Mouse (Mus musculus) adrenal gland, postnatal 4 days (tissue): Measurements from ENCODE around the gene Gm10401. TPM values are rescaled to one million over a fixed set of nuclear protein-coding genes. Genes with fewer than 3 reads are reported as not detected.

ENCODE experiments used
- DNase-seq, 2 experiments: peaks; one replicate each; pipeline ENCODE4 v3.0.0; 2021 to 2022; ENCODE audit warnings: low spot score in 2 of 2, mixed read lengths in 2 of 2
- long read RNA-seq, 2 experiments: library from polyadenylated mRNA; stranded (forward); transcript quantifications; one replicate each; pipeline ENCODE4 v2.0.0; 2021
- total RNA-seq, 2 experiments: library from RNA; stranded (reverse); gene quantifications; 2 replicates each; pipeline ENCODE4 v1.2.3; 2021

Gene Gm10401
- total RNA-seq, result under 1 TPM in 1 of 2 experiments, not detected in 1; 0.73 TPM
- long read RNA-seq, experiment 1, partial matches to known transcripts, result 0 of 1 reads
- long read RNA-seq, experiment 1, other reads (novel, unspliced or antisense), result 0 of 1 reads
- long read RNA-seq, experiment 2, result 0 reads

DNA sequence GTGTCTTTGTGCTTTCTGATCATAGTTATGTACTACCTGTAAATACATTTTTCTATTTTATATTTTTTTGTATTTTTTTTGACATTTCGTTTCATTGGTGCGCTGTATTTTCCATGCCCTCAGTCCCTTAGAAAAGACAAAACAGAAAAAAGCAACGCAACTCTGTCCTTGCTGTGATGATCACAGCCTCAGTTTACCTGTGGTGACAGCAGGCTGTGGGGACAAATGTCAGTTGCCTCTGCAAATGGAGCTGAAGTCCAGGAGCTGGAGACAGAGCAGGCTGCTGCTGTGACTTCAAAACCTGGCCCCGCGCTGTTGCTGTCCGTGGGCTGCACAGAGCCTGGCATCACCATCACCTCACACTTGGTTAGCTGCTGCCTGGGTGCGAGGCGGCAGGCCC is at the start of gene Gm10401:
Gene Gm10401, minus strand, starts transcription at position 101 of the 400 bp plus-strand sequence.
- DNase-seq, result no peak

- no peak for DNase-seq
These were observed 49.3 kb upstream of the Gm10401 start for GRCm38 (mm10) chr5:115147388-115147787.

- no peak for DNase-seq
These were observed 48.6 kb upstream of the Gm10401 start for GRCm38 (mm10) chr5:115146747-115147130.

DNA sequence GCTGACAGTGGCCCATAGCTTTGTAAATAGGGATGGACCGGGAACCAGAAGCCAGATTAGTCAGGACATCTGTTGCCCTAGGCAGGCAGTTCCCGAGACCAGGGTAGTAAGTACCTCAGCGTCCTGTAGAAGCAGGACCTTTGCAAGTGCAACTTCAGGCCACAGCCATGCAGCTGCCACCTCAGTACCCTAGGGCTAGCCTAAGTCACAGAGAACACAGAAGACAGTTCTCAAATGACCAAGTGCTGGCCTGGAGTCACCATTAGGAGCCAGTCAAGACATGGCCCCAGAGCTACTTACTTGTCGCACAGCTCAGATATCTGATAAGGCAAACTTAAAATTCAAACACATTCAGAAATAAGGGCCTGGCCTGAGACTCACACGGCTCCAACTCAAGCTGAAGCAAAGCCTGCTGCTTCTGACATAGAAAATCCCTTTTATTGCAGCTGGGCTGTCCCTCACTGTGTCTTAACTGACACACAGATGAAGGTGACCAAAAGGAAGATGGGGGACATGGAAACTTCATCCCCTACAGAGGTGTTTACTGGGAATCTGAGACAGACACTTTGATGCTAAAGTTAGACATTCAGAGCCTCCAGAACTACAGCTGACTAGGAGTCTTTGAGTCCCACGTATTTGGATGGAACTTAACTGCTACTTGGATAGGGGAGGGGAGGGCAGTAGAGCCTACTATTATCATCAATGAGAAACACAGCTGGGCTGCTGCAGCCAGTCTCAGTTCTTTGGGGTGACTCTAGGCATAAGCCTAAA is 48.1 kb upstream of the Gm10401 start:
- no peak for DNase-seq

DNA sequence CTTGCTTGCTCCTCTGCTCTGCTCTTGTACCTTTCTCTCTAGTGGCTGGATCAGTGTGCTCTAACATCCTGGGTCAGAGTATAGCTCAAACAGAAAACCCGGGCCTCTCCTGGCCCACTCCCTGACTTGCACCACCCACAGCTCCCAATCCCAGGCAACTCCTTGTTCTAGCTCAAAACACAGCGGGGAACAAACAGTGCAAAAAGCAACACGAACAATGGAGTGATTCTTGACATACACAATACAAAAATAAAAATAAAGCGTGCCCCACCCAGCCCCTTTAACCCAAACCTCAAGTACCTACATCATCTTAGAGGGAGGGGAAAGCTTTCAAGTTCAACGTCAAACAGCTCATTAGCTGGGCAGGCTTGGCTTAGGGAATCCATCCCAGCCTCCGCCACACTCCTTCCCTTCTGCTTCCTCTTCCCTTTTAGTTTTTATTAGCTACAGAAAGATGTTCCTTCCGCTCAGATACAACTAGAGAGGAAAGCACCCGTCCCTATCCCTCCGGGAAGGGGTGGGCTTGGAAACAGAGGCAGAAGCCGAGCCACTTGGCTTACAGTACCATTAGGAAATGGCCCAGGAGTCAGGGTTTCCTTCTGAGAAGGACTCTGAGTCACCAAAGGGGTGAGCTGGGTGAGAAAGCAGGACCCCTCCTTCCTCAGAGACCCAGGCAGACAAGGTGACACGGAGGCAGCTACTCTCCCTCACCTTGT is 47.3 kb upstream of the Gm10401 start:
- DNase-seq, result no peak

DNA sequence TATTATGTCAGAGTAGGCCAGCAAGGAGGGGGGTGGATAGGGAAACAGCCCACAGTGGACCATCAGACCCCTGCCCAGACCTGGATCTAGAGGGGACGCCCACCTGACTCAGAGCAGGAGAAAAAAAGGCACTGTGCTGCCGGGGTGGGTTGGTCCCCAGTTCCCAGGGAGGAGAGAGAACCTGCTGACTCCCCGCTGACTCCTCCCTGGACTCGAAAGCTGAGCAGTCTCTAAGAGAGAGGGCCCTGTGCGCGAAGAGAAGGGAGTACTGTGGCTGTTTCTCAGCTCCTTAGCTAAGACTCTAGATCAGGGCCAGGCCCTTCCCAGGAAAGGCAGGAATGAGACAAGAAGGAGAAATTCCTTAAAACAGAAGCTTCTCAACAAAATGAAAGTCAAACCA is 46.4 kb upstream of the Gm10401 start:
- no peak for DNase-seq

DNA sequence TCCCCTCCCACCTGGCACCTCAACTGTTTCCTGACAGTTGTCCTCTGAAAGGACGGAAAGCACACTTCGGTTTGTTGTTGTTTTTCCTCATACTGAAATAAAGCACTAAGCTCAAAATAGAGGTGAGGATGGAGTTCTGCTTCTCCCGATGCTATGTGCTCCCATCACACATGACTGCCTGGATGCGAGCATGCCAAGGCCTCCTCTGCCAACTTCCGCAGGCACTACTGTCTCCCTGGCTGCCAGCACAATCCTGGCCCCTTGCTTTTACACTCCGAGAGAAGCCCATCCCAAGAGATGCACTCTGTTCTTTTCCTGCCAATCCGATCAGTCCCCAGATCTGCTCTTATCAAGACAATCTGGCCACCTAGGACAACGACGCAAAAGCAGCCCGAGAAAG is 45.5 kb upstream of the Gm10401 start:
- DNase-seq, result no peak

- no peak for DNase-seq
These were observed 44.1 kb upstream of the Gm10401 start for GRCm38 (mm10) chr5:115142166-115142697.

DNA sequence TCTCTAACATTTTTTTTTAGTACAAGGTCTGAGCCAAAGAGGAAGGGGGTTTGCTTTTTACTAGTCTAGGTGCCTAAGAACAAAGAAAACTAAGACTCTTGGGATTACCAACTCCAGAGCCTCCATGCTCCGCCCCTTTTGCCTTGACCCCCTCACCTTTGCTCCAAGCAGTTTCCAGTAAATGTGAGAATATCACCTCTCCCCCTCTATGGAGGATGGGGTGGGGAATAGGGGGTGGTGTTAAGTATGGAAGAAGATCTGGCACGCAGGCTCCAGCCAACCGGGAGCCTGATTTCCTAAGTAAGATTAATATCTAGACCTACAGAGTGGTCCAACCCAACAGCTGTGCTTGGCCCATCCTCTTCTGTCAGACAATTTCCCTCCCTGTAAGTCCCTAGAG is 42.6 kb upstream of the Gm10401 start:
- no peak for DNase-seq

GRCm38 (mm10) chr5:115139124-115139523 is 41.0 kb upstream of the Gm10401 start:
- no peak for DNase-seq

- peak; percentile 80 to 85 for DNase-seq
These were observed 36.4 kb upstream of the Gm10401 start, which contains the start of gene Unc119b for GRCm38 (mm10) chr5:115134234-115135165. TSS of gene Unc119b (minus strand) at chr5:115134975.

DNA sequence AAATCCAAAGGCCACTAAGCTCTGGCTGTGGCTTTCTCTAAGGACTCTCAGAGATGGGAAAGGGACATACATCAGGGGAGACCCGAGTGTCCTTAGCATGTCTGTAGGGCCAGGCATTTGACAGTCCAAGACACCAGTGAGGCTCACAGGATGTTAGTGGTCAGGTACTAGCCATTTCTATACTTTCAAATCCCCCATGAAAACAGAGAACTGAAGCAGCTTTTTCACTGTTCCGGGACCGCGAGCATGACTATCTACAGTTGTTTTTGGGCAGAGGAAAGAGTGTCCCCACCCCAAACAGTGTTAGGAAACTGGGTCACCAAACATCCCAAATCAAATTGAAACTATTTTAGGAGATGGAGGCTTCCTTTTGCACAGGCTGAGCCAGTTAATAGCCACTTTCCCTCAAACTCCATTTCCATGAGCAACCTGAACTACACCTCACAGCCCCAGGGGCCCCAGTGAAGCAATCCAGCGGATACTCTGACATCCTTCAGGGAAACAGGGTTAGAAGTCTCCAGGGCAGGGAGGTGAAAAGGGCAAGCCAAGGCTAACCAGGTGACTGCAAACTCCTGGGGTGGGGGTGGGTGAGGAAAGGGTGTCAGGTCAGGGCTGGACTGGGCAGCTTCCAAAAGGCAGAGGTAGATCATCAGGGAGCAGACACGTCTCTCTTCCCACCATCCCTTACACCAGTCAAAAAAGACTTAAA is 35.4 kb upstream of the Gm10401 start:
- DNase-seq, result no peak

- DNase-seq, result no peak
These were observed 34.4 kb upstream of the Gm10401 start for GRCm38 (mm10) chr5:115132465-115132864.

- DNase-seq, result no peak
These were observed 31.2 kb upstream of the Gm10401 start for GRCm38 (mm10) chr5:115129328-115129727.

GRCm38 (mm10) chr5:115127421-115128179 is 29.5 kb upstream of the Gm10401 start:
- no peak for DNase-seq

GRCm38 (mm10) chr5:115126578-115127312 is 28.6 kb upstream of the Gm10401 start:
- no peak for DNase-seq

- peak; percentile 42 to 65 for DNase-seq
These were observed 27.2 kb upstream of the Gm10401 start for GRCm38 (mm10) chr5:115125211-115125871.

DNA sequence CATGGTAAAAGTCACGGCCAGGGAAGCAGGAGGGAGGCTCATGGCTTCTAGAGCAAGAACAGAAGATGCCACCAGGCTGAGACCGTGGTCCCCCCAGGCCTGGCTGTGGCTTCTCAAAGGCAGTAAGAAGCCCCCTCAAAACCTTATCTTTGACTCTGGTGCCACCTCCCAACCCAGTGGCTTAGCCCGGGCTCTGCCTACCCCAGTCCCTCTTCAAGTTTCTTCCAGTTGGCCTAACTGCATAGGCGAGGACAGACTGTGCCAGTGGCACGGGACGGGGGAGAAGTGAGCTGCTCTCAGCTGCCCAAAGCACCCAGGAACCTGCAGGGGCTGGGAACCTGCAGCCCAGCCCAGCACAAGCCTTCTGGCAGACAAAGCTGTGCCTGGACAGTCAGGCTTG is 26.6 kb upstream of the Gm10401 start:
- no peak for DNase-seq
